Mouse (Mus musculus) heart, postnatal 0 days (tissue): Measurements from ENCODE around the gene Cacna1c. TPM values are rescaled to one million over a fixed set of nuclear protein-coding genes. Genes with fewer than 3 reads are reported as not detected.

Experiments
- ATAC-seq: fragments of 200-750 bp; cut with Nextera tagmentation; 2 replicates; pipeline ENCODE4 v1.8.0; 2017; ENCODE audit warnings: low read depth, moderate number of reproducible peaks, moderate library complexity; ENCODE audit not compliant: insufficient read depth
- DNase-seq: peaks from one replicate; pipeline ENCODE4 v3.0.0-alpha.2; 2016; ENCODE audit warnings: low spot score
- H3K27ac ChIP-seq: fragments of 300-500 bp; sonication (generic); 2 replicates; pipeline ENCODE4 v1.5.1; 2014; ENCODE audit warnings: low read depth, mild to moderate bottlenecking
- H3K27me3 ChIP-seq: fragments of 300-500 bp; sonication (generic); 2 replicates; pipeline ENCODE4 v1.6.1; 2014; ENCODE audit warnings: low read length, mixed read lengths; ENCODE audit not compliant: control insufficient read depth, insufficient read depth
- H3K36me3 ChIP-seq: fragments of 300-500 bp; sonication (generic); replicated peaks from 2 replicates; pipeline ENCODE4 v1.6.1; 2014; ENCODE audit warnings: low read length, mixed read lengths; ENCODE audit not compliant: control insufficient read depth, insufficient read depth
- H3K4me1 ChIP-seq: fragments of 300-500 bp; sonication (generic); 2 replicates; pipeline ENCODE4 v1.6.1; 2014; ENCODE audit warnings: antibody characterized with exemption; ENCODE audit not compliant: control insufficient read depth, insufficient read depth
- H3K4me2 ChIP-seq: fragments of 300-500 bp; sonication (generic); 2 replicates; pipeline ENCODE4 v1.6.1; 2014; ENCODE audit warnings: low read depth, mild to moderate bottlenecking, low read length, moderate library complexity
- H3K4me3 ChIP-seq: fragments of 300-500 bp; sonication (generic); 2 replicates; pipeline ENCODE4 v1.5.1; 2014; ENCODE audit warnings: low read depth, low read length
- H3K9ac ChIP-seq: fragments of 300-500 bp; sonication (generic); replicated peaks from 2 replicates; pipeline ENCODE4 v1.6.1; 2014; ENCODE audit warnings: low read depth, low read length, mixed read lengths
- H3K9me3 ChIP-seq: fragments of 300-500 bp; sonication (generic); replicated peaks from 2 replicates; pipeline ENCODE4 v1.6.1; 2016; ENCODE audit warnings: low read length; ENCODE audit not compliant: control insufficient read depth
- CTCF ChIP-seq: IDR thresholded peaks from 2 replicates; pipeline ENCODE4 v1.5.1; 2016; ENCODE audit warnings: antibody characterized with exemption, control low read depth, low read depth
- EP300 ChIP-seq: IDR thresholded peaks from 2 replicates; pipeline ENCODE4 v1.6.1; 2016; ENCODE audit warnings: antibody characterized with exemption, low read depth
- WGBS: fragments of 180-500 bp; shearing (Covaris S2); extraction: QIAGEN DNeasy Blood & Tissue Kit; methylation state at CpG from one replicate; pipeline ENCODE4 v1.1.7; 2014; 5-methylcytosine and 5-hydroxymethylcytosine counted together
- polyA plus RNA-seq: library from polyadenylated mRNA; unstranded; fragments of >200 nt; fragmentation: Nextera tagmentation; extraction: Ambion mirVana; gene quantifications from 2 replicates; pipeline ENCODE4 v1.2.1, GENCODE M21; 2015
- total RNA-seq: library from RNA; depleted of rRNA; stranded (reverse); fragments of >200 nt; gene quantifications from 2 replicates; pipeline ENCODE4 v1.2.3, GENCODE M21; 2014; ENCODE audit warnings: low replicate concordance

The Cacna1c gene
- total and polyA plus RNA-seq, 2 experiments from 2014 or later, result 51.3 to 159 TPM

DNA sequence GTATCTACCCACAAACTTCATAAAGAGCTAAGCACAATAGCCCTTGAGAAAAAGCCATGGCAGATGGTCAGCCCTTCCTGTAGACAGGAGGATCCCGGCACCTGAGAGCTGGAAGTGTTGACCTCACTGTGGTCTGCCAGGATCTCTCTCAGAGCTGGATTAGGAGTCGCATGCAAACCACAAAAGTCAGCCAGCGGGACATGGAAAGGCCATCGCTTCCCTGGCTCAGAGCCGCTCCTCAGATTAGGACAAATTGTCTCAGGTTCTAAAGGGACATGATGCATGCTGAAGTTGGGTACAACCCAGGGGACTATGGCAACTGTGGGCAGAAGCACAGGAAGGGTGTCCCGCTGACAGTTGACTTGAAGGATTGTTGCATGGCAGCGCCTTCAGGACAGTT lies 490.4 kb downstream of the Cacna1c start:
- Histone ChIP-seq H3K27me3 (no peaks in the 10 kb centered on the region), H3K9ac (no peak overlapping the region), H3K9me3 (no peaks in the 10 kb centered on the region), H3K4me1 (no peaks in the 10 kb centered on the region), H3K36me3 (peaks cover 36% of the 10 kb centered on the region), H3K4me3 (no peak overlapping the region), H3K4me2 (no peak overlapping the region), H3K27ac (no peak overlapping the region)
- TF ChIP-seq CTCF (no peak), EP300 (no peak)
- no peak for DNase-seq
- ATAC-seq, result no peak
- WGBS, result 88% methylated on average over 7 of the region's 7 CpGs

- H3K27me3 ChIP-seq, result no peaks in the 10 kb centered on the region
- H3K9ac ChIP-seq, result no peak overlapping the region
- 73% methylated on average over 4 of the region's 4 CpGs for WGBS
- H3K9me3 ChIP-seq, result no peaks in the 10 kb centered on the region
- no peak overlapping the region for H3K4me2 ChIP-seq
- peaks cover 7% of the 10 kb centered on the region; the same call in 1 of the 2 replicates for H3K4me1 ChIP-seq
- ATAC-seq, result no peak
- no peak for DNase-seq
- no peak overlapping the region for H3K27ac ChIP-seq
- peaks cover 44% of the 10 kb centered on the region for H3K36me3 ChIP-seq
- no peak for TF ChIP-seq EP300
- TF ChIP-seq CTCF, result no peak
- no peak overlapping the region for H3K4me3 ChIP-seq
Measured at GRCm38 (mm10) chr6:118694626-118695025, 501.6 kb downstream of the Cacna1c start.

DNA sequence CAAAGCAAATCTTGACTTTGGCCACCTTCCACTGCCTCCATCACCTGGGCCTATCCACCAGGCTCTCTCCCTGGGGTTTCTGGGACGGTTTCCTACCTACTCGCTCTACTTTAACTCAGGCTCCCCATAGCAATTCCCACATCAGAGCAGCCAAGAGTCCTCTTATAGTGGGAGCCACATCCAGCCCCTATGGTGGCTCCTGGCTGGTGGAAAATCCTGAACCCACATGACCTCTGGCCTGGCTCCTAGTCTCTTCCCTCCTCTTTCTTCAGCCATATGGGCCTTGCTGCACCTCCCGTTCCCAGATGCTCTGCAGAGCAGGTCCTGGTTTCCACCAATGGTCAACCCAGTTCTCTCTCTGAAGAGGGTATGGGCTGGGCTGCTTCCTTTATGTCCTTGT lies 506.8 kb downstream of the Cacna1c start:
- H3K36me3 ChIP-seq, result peaks cover 34% of the 10 kb centered on the region; the same call in 1 of the 2 replicates
- no peaks in the 10 kb centered on the region for H3K9me3 ChIP-seq
- no peaks in the 10 kb centered on the region for H3K27me3 ChIP-seq
- peaks cover 7% of the 10 kb centered on the region; the same call in 1 of the 2 replicates for H3K4me1 ChIP-seq
- no peak overlapping the region for H3K9ac ChIP-seq
- H3K4me2 ChIP-seq, result no peak overlapping the region
- H3K27ac ChIP-seq, result no peak overlapping the region
- WGBS, result 83% methylated on average over 3 of the region's 3 CpGs
- DNase-seq (no peak), ATAC-seq (no peak)
- TF ChIP-seq CTCF (no peak), EP300 (no peak)
- no peak overlapping the region for H3K4me3 ChIP-seq

GRCm38 (mm10) chr6:118688856-118689255 lies 507.4 kb downstream of the Cacna1c start:
- no peak overlapping the region for H3K9ac ChIP-seq
- H3K4me1 ChIP-seq, result peaks cover 7% of the 10 kb centered on the region; the same call in 1 of the 2 replicates
- TF ChIP-seq EP300, result no peak
- no peaks in the 10 kb centered on the region for H3K27me3 ChIP-seq
- 78% methylated on average over 5 of the region's 5 CpGs for WGBS
- peaks cover 39% of the 10 kb centered on the region for H3K36me3 ChIP-seq
- no peak overlapping the region for H3K4me3 ChIP-seq
- ATAC-seq (no peak), DNase-seq (no peak)
- H3K9me3 ChIP-seq, result no peaks in the 10 kb centered on the region
- H3K4me2 ChIP-seq, result no peak overlapping the region
- no peak overlapping the region for H3K27ac ChIP-seq

DNA sequence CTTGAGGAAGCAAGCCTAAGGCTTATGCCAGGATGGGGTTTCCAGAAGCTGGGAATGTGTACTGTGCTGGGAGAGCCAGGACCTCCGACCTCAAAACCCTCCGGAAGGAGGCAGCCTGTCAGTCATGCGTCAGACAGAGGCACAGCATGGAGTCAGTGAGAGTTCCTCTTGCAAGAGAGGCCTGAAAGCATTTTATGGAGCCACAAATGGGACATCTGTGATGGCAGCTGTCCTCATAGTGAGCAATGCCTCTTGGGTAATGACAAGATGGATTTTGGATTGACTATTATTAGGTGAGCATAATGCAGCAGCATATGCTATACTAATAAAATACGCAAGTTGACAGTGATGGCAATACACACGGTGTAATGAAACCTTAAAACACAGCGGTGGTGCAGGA lies 515.4 kb downstream of the Cacna1c start:
- no peak overlapping the region for H3K27ac ChIP-seq
- ATAC-seq (no peak), DNase-seq (no peak)
- H3K4me3 ChIP-seq, result no peak overlapping the region
- no peaks in the 10 kb centered on the region for H3K9me3 ChIP-seq
- no peaks in the 10 kb centered on the region for H3K27me3 ChIP-seq
- no peak overlapping the region for H3K4me2 ChIP-seq
- 80% methylated on average over 6 of the region's 6 CpGs for WGBS
- H3K36me3 ChIP-seq, result peaks cover 47% of the 10 kb centered on the region
- TF ChIP-seq EP300, result no peak
- no peak for TF ChIP-seq CTCF
- H3K4me1 ChIP-seq, result no peaks in the 10 kb centered on the region
- H3K9ac ChIP-seq, result no peak overlapping the region

GRCm38 (mm10) chr6:118678031-118678430 lies 518.2 kb downstream of the Cacna1c start:
- ATAC-seq, result no peak
- WGBS, result 84% methylated on average over 10 of the region's 10 CpGs
- no peaks in the 10 kb centered on the region for H3K9me3 ChIP-seq
- peaks cover 55% of the 10 kb centered on the region for H3K36me3 ChIP-seq
- H3K4me2 ChIP-seq, result no peak overlapping the region
- H3K27ac ChIP-seq, result no peak overlapping the region
- no peak for TF ChIP-seq EP300
- TF ChIP-seq CTCF, result no peak
- no peaks in the 10 kb centered on the region for H3K4me1 ChIP-seq
- no peaks in the 10 kb centered on the region for H3K27me3 ChIP-seq
- DNase-seq, result no peak
- no peak overlapping the region for H3K9ac ChIP-seq
- no peak overlapping the region for H3K4me3 ChIP-seq
